Mouse (Mus musculus): ENCODE measurements around the gene Mllt3.

Gene Mllt3

GRCm38 (mm10) chr4:87953268-87953667 is 79.9 kb downstream of the Mllt3 start:
- no peak for DNase-seq (ENCODE audit: low read depth, low spot score)

- DNase-seq (ENCODE audit: low read depth, low spot score) = no peak
Measured at GRCm38 (mm10) chr4:87949451-87949850, 83.7 kb downstream of the Mllt3 start.

- DNase-seq (ENCODE audit: low read depth, low spot score) = no peak
Measured at GRCm38 (mm10) chr4:87944320-87944719, 88.8 kb downstream of the Mllt3 start.

GRCm38 (mm10) chr4:87942921-87943403 is 90.2 kb downstream of the Mllt3 start:
- no peak for DNase-seq (ENCODE audit: low read depth, low spot score)

- DNase-seq (ENCODE audit: low read depth, low spot score) = no peak
Measured at GRCm38 (mm10) chr4:87939474-87940154, 93.5 kb downstream of the Mllt3 start.

- DNase-seq (ENCODE audit: low read depth, low spot score) = no peak
Measured at GRCm38 (mm10) chr4:87936326-87936725, 96.8 kb downstream of the Mllt3 start.

- no peak for DNase-seq (ENCODE audit: low read depth, low spot score)
Measured at GRCm38 (mm10) chr4:87933701-87934337, 99.3 kb downstream of the Mllt3 start.

GRCm38 (mm10) chr4:87930356-87931245 is 102.6 kb downstream of the Mllt3 start:
- no peak for DNase-seq (ENCODE audit: low read depth, low spot score)

GRCm38 (mm10) chr4:87928603-87929199 is 104.5 kb downstream of the Mllt3 start:
- no peak for DNase-seq (ENCODE audit: low read depth, low spot score)

- no peak for DNase-seq (ENCODE audit: low read depth, low spot score)
Measured at GRCm38 (mm10) chr4:87927354-87927753, 105.8 kb downstream of the Mllt3 start.

GRCm38 (mm10) chr4:87920664-87921063 is 112.5 kb downstream of the Mllt3 start:
- no peak for DNase-seq (ENCODE audit: low read depth, low spot score)

- no peak for DNase-seq (ENCODE audit: low read depth, low spot score)
Measured at GRCm38 (mm10) chr4:87911172-87911994, 121.8 kb downstream of the Mllt3 start.

GRCm38 (mm10) chr4:87905149-87905771 is 127.9 kb downstream of the Mllt3 start:
- no peak for DNase-seq (ENCODE audit: low read depth, low spot score)

- no peak for DNase-seq (ENCODE audit: low read depth, low spot score)
Measured at GRCm38 (mm10) chr4:87904722-87905121, 128.4 kb downstream of the Mllt3 start.

GRCm38 (mm10) chr4:87902584-87902983 is 130.6 kb downstream of the Mllt3 start:
- no peak for DNase-seq (ENCODE audit: low read depth, low spot score)

- no peak for DNase-seq (ENCODE audit: low read depth, low spot score)
Measured at GRCm38 (mm10) chr4:87901166-87901565, 132.0 kb downstream of the Mllt3 start.

GRCm38 (mm10) chr4:87893498-87893897 is 139.7 kb downstream of the Mllt3 start:
- no peak for DNase-seq (ENCODE audit: low read depth, low spot score)

- DNase-seq (ENCODE audit: low read depth, low spot score) = no peak
Measured at GRCm38 (mm10) chr4:87893012-87893411, 140.2 kb downstream of the Mllt3 start.

GRCm38 (mm10) chr4:87883225-87883875 is 149.8 kb downstream of the Mllt3 start:
- no peak for DNase-seq (ENCODE audit: low read depth, low spot score)

- DNase-seq (ENCODE audit: low read depth, low spot score) = no peak
Measured at GRCm38 (mm10) chr4:87881995-87882394, 151.2 kb downstream of the Mllt3 start.

Data from ES-CJ7 (cell line).